Mouse (Mus musculus): Measurements from ENCODE around the gene Sys1. TPM values are rescaled to one million over a fixed set of nuclear protein-coding genes. Genes with fewer than 3 reads are reported as not detected.

Sys1 gene
- total and polyA plus RNA-seq, 2 experiments from 2014 or later = 108 to 194 TPM

GRCm38 (mm10) chr2:164518266-164519170 lies 61.8 kb downstream of the Sys1 start:
- H3K36me3 ChIP-seq (ENCODE audit: insufficient read depth, low read length) = no peaks in the 10 kb centered on the region
- H3K4me3 ChIP-seq (ENCODE audit: low read depth, low read length) = no peak overlapping the region
- no peak overlapping the region for H3K27ac ChIP-seq (ENCODE audit: low read depth, low read length)
- WGBS = 52% methylated on average over 11 of the region's 11 CpGs
- no peaks in the 10 kb centered on the region for H3K4me1 ChIP-seq (ENCODE audit: insufficient read depth, low read length)
- H3K9ac ChIP-seq (replicated peaks; ENCODE audit: low read length, poor library complexity, severe bottlenecking) = no peak overlapping the region
- DNase-seq (ENCODE audit: low spot score) (no peak), ATAC-seq (ENCODE audit: low FRiP score) (no peak)
- H3K4me2 ChIP-seq (ENCODE audit: low read depth, low read length, poor library complexity, severe bottlenecking) = no peak overlapping the region
- 0 out of 2 replicates have a peak, but pooled peaks cover 3% of the 10 kb centered on the region for H3K9me3 ChIP-seq (ENCODE audit: low read length)
- no peaks in the 10 kb centered on the region; the same call in 1 of the 2 replicates for H3K27me3 ChIP-seq (ENCODE audit: insufficient read depth, low read length)
- no peak for TF ChIP-seq CTCF (IDR thresholded peaks at IDR 0.05)

GRCm38 (mm10) chr2:164519171-164519526 lies 62.4 kb downstream of the Sys1 start:
- TF ChIP-seq CTCF (IDR thresholded peaks at IDR 0.05) = no peak
- H3K9me3 ChIP-seq (ENCODE audit: low read length) = 0 out of 2 replicates have a peak, but pooled peaks cover 3% of the 10 kb centered on the region
- no peak overlapping the region for H3K4me2 ChIP-seq (ENCODE audit: low read depth, low read length, poor library complexity, severe bottlenecking)
- H3K36me3 ChIP-seq (ENCODE audit: insufficient read depth, low read length) = no peaks in the 10 kb centered on the region
- H3K27ac ChIP-seq (ENCODE audit: low read depth, low read length) = no peak overlapping the region
- no peak overlapping the region for H3K4me3 ChIP-seq (ENCODE audit: low read depth, low read length)
- no peak for DNase-seq (ENCODE audit: low spot score)
- no peak for ATAC-seq (ENCODE audit: low FRiP score)
- no peak overlapping the region for H3K9ac ChIP-seq (replicated peaks; ENCODE audit: low read length, poor library complexity, severe bottlenecking)
- no peaks in the 10 kb centered on the region for H3K4me1 ChIP-seq (ENCODE audit: insufficient read depth, low read length)
- H3K27me3 ChIP-seq (ENCODE audit: insufficient read depth, low read length) = no peaks in the 10 kb centered on the region
- WGBS = 79% methylated on average over 6 of the region's 6 CpGs

- Histone ChIP-seq H3K27me3 (ENCODE audit: insufficient read depth, low read length) (no peaks in the 10 kb centered on the region), H3K4me3 (ENCODE audit: low read depth, low read length) (no peak overlapping the region), H3K4me2 (ENCODE audit: low read depth, low read length, poor library complexity, severe bottlenecking) (no peak overlapping the region), H3K9me3 (ENCODE audit: low read length) (0 out of 2 replicates have a peak, but pooled peaks cover 3% of the 10 kb centered on the region), H3K36me3 (ENCODE audit: insufficient read depth, low read length) (no peaks in the 10 kb centered on the region), H3K4me1 (ENCODE audit: insufficient read depth, low read length) (no peaks in the 10 kb centered on the region), H3K9ac (replicated peaks; ENCODE audit: low read length, poor library complexity, severe bottlenecking) (no peak overlapping the region), H3K27ac (ENCODE audit: low read depth, low read length) (no peak overlapping the region)
- DNase-seq (ENCODE audit: low spot score) = peak; percentile 41
- peak; percentile 70 for TF ChIP-seq CTCF (IDR thresholded peaks at IDR 0.05)
- no peak for ATAC-seq (ENCODE audit: low FRiP score)
- 24% methylated on average over 3 of the region's 3 CpGs for WGBS
Observed at GRCm38 (mm10) chr2:164520782-164521181, 64.0 kb downstream of the Sys1 start.

DNA sequence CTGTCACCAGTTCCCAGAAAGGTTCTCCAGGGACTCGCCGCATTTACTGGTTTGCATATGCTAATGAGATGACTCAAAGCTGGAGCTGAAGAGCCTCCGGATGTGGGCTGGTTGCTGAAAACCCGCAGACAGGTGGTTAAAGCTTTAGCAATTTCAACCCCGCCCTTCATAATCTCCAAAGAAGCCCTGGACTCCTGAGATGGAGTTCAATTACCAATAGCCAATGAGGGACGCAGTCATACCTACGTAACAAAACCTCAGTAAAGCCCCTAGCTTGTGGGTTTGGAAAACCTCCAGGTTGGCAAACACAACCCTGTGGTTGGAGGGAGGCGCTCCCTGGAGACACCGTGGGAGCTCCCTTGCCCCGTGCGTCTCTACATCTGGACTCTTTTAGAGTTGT lies 65.1 kb downstream of the Sys1 start:
- Histone ChIP-seq H3K27ac (ENCODE audit: low read depth, low read length) (no peak overlapping the region), H3K4me2 (ENCODE audit: low read depth, low read length, poor library complexity, severe bottlenecking) (no peak overlapping the region)

GRCm38 (mm10) chr2:164522280-164522679 lies 65.5 kb downstream of the Sys1 start:
- ATAC-seq (ENCODE audit: low FRiP score) (no peak), DNase-seq (ENCODE audit: low spot score) (no peak)
- Histone ChIP-seq H3K4me3 (ENCODE audit: low read depth, low read length) (no peak overlapping the region), H3K27me3 (ENCODE audit: insufficient read depth, low read length) (no peaks in the 10 kb centered on the region), H3K27ac (ENCODE audit: low read depth, low read length) (no peak overlapping the region), H3K4me2 (ENCODE audit: low read depth, low read length, poor library complexity, severe bottlenecking) (no peak overlapping the region), H3K4me1 (ENCODE audit: insufficient read depth, low read length) (no peaks in the 10 kb centered on the region), H3K9me3 (ENCODE audit: low read length) (0 out of 2 replicates have a peak, but pooled peaks cover 3% of the 10 kb centered on the region), H3K9ac (replicated peaks; ENCODE audit: low read length, poor library complexity, severe bottlenecking) (no peak overlapping the region), H3K36me3 (ENCODE audit: insufficient read depth, low read length) (no peaks in the 10 kb centered on the region)
- 19% methylated on average over 8 of the region's 8 CpGs for WGBS
- TF ChIP-seq CTCF (IDR thresholded peaks at IDR 0.05) = no peak

More for the DNA sequence above, 65.1 kb downstream of the Sys1 start:
- Histone ChIP-seq H3K9me3 (ENCODE audit: low read length) (0 out of 2 replicates have a peak, but pooled peaks cover 3% of the 10 kb centered on the region), H3K9ac (replicated peaks; ENCODE audit: low read length, poor library complexity, severe bottlenecking) (no peak overlapping the region), H3K36me3 (ENCODE audit: insufficient read depth, low read length) (no peaks in the 10 kb centered on the region), H3K4me3 (ENCODE audit: low read depth, low read length) (no peak overlapping the region), H3K27me3 (ENCODE audit: insufficient read depth, low read length) (no peaks in the 10 kb centered on the region), H3K4me1 (ENCODE audit: insufficient read depth, low read length) (no peaks in the 10 kb centered on the region)
- DNase-seq (ENCODE audit: low spot score) = no peak
- 15% methylated on average over 11 of the region's 11 CpGs for WGBS
- no peak for ATAC-seq (ENCODE audit: low FRiP score)
- TF ChIP-seq CTCF (IDR thresholded peaks at IDR 0.05) = no peak

DNA sequence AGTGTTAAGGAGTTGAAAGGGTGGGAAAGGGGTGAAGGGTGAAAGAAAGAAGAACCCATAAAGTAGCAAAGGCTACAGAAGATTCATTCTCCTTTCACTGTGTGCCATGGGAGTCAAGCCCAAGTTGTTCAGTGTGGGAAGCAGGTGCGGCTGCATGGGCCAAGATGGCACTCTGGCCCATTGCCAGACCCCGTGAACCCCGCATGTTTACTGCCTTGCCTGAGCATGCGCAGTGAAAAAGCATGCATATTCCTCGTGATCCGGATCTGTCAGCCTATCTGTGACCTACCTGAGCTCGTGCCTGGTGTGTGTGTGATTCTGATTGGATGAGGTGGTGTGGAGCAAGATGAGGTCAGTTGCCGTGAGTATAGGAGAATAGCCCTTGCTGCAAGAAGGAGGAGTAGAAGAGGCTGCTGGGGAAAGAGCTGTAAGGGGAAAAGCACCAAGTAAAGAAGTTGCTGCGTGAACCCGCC lies 66.6 kb downstream of the Sys1 start:
- no peak for ATAC-seq (ENCODE audit: low FRiP score)
- no peaks in the 10 kb centered on the region for H3K36me3 ChIP-seq (ENCODE audit: insufficient read depth, low read length)
- 0 out of 2 replicates have a peak, but pooled peaks cover 3% of the 10 kb centered on the region for H3K9me3 ChIP-seq (ENCODE audit: low read length)
- no peaks in the 10 kb centered on the region for H3K4me1 ChIP-seq (ENCODE audit: insufficient read depth, low read length)
- no peak for TF ChIP-seq CTCF (IDR thresholded peaks at IDR 0.05)
- 88% methylated on average over 10 of the region's 10 CpGs for WGBS
- no peak overlapping the region for H3K4me2 ChIP-seq (ENCODE audit: low read depth, low read length, poor library complexity, severe bottlenecking)
- H3K27ac ChIP-seq (ENCODE audit: low read depth, low read length) = no peak overlapping the region
- no peak overlapping the region for H3K9ac ChIP-seq (replicated peaks; ENCODE audit: low read length, poor library complexity, severe bottlenecking)
- DNase-seq (ENCODE audit: low spot score) = no peak
- H3K4me3 ChIP-seq (ENCODE audit: low read depth, low read length) = no peak overlapping the region
- no peaks in the 10 kb centered on the region for H3K27me3 ChIP-seq (ENCODE audit: insufficient read depth, low read length)

Data from midbrain, postnatal 0 days (tissue).